8 mouse cellular contexts compared by ENCODE assay signal in genomic region chr16:90144541-90144940, GRCm38 (mm10). TPM values are rescaled to one million over a fixed set of nuclear protein-coding genes. Genes with fewer than 3 reads are reported as not detected.
DNase-seq lines count a peak whose midpoint lies in the region; ATAC-seq and TF ChIP-seq lines count a peak whose summit lies in the region.

No protein-coding gene starts in this region.

- peak; percentile 15 for DNase-seq in left cerebral cortex, postnatal 4 days
- DNase-seq in left cerebral cortex, adult 11 months (ENCODE audit: low spot score), result no peak
- DNase-seq in embryonic facial prominence, embryonic 11.5 days (ENCODE audit: low spot score), result no peak
- DNase-seq in cerebellum, adult 11-12 months, result no peak
- DNase-seq in embryo, embryonic 11 days, result no peak

- peak overlapping the region; percentile 70 for H3K4me2 ChIP-seq in embryonic facial prominence, embryonic 11.5 days (ENCODE audit: low read depth, low read length)
- H3K4me2 ChIP-seq in intestine, embryonic 16.5 days (ENCODE audit: low read depth, low read length), result peak overlapping the region; percentile 64
- peak overlapping the region; percentile 61 for H3K4me2 ChIP-seq in myocyte (ENCODE audit: low read depth)

- no peaks in the 10 kb centered on the region for H3K9me3 ChIP-seq in embryonic facial prominence, embryonic 11.5 days (replicated peaks; ENCODE audit: control insufficient read depth, low read length)
- no peaks in the 10 kb centered on the region for H3K9me3 ChIP-seq in intestine, embryonic 16.5 days (ENCODE audit: control insufficient read depth, low read length)

- H3K4me1 ChIP-seq in embryonic facial prominence, embryonic 11.5 days (ENCODE audit: control insufficient read depth, insufficient read depth, low read length), result peaks cover 9% of the 10 kb centered on the region
- H3K4me1 ChIP-seq in intestine, embryonic 16.5 days (ENCODE audit: control insufficient read depth, insufficient read depth, low read length), result peaks cover 16% of the 10 kb centered on the region

- no peak for ATAC-seq in embryonic facial prominence, embryonic 11.5 days (replicated peaks; ENCODE audit: insufficient number of reproducible peaks, low FRiP score, low TSS enrichment, low read depth)
- no peak for ATAC-seq in intestine, embryonic 16.5 days
- ATAC-seq in cerebellum, adult (ENCODE audit: insufficient number of reproducible peaks, low FRiP score, low TSS enrichment), result no peak

- intact Hi-C loops in left cerebral cortex, postnatal 4 days (cut with DNase I), result no loop called here

- H3K27me3 ChIP-seq in embryonic facial prominence, embryonic 11.5 days (ENCODE audit: control insufficient read depth, insufficient read depth, low read length), result no peaks in the 10 kb centered on the region
- no peaks in the 10 kb centered on the region for H3K27me3 ChIP-seq in intestine, embryonic 16.5 days (replicated peaks; ENCODE audit: control insufficient read depth, insufficient read depth, low read length)
- no peaks in the 10 kb centered on the region for H3K27me3 ChIP-seq in myocyte (ENCODE audit: control insufficient read depth, insufficient read depth, insufficient read length)

- no peaks in the 10 kb centered on the region for H3K79me2 ChIP-seq in myocyte (ENCODE audit: control insufficient read depth, insufficient read depth)

- peak overlapping the region; percentile 90 for H3K9ac ChIP-seq in embryonic facial prominence, embryonic 11.5 days (replicated peaks; ENCODE audit: low read length)
- H3K9ac ChIP-seq in intestine, embryonic 16.5 days (ENCODE audit: low read depth, low read length), result peak overlapping the region; percentile 78

- TF ChIP-seq POLR2A in myocyte (IDR thresholded peaks at IDR 0.05; ENCODE audit: insufficient read length, low read depth), result no peak

- H3ac ChIP-seq in myocyte (ENCODE audit: control insufficient read depth, insufficient read length), result no peak overlapping the region

- H3K4me3 ChIP-seq in embryonic facial prominence, embryonic 11.5 days (ENCODE audit: low read depth, low read length), result peak overlapping the region; percentile 73
- peak overlapping the region; percentile 72 for H3K4me3 ChIP-seq in intestine, embryonic 16.5 days (ENCODE audit: low read length)
- H3K4me3 ChIP-seq in myocyte, result peak overlapping the region; percentile 41

- H3K27ac ChIP-seq in embryonic facial prominence, embryonic 11.5 days (replicated peaks; ENCODE audit: low read depth, low read length), result no peak overlapping the region
- H3K27ac ChIP-seq in intestine, embryonic 16.5 days (ENCODE audit: low read length), result peak overlapping the region; percentile 42; the same call in 1 of the 2 replicates

- no peaks in the 10 kb centered on the region for H3K36me3 ChIP-seq in embryonic facial prominence, embryonic 11.5 days (replicated peaks; ENCODE audit: control insufficient read depth, insufficient read depth, low read depth, low read length)
- H3K36me3 ChIP-seq in intestine, embryonic 16.5 days (ENCODE audit: control insufficient read depth, insufficient read depth, low read length), result no peaks in the 10 kb centered on the region
- no peaks in the 10 kb centered on the region for H3K36me3 ChIP-seq in myocyte (ENCODE audit: control insufficient read depth, insufficient read depth)

- WGBS in embryonic facial prominence, embryonic 11.5 days, result 13% methylated on average over 13 of the region's 13 CpGs
- WGBS in intestine, embryonic 16.5 days, result 6% methylated on average over 13 of the region's 13 CpGs

TF ChIP-seq in myocyte, 11 proteins besides CTCF, POLR2A, EP300 and RAD21:
- TF ChIP-seq TCF12 (IDR thresholded peaks at IDR 0.05; ENCODE audit: insufficient read depth, poor library complexity, severe bottlenecking) (no peak), MYOG (IDR thresholded peaks at IDR 0.05; ENCODE audit: control insufficient read depth in 1 of 3, insufficient read depth in 1 of 3, insufficient read length in 2 of 3, low read depth in 2 of 3) (no peak), MYOD1 (IDR thresholded peaks at IDR 0.05; ENCODE audit: control insufficient read depth in 1 of 3, insufficient read length in 2 of 3, low read depth in 2 of 3) (no peak), REST (IDR thresholded peaks at IDR 0.05; ENCODE audit: insufficient read depth, insufficient read length) (no peak), USF1 (IDR thresholded peaks at IDR 0.05; ENCODE audit: low read depth) (no peak), POLR2AphosphoS2 (IDR thresholded peaks at IDR 0.05; ENCODE audit: insufficient read length, low read depth) (no peak), SRF (IDR thresholded peaks at IDR 0.05; ENCODE audit: control insufficient read depth, insufficient read length, low read depth) (no peak), E2F4 (IDR thresholded peaks at IDR 0.05; ENCODE audit: insufficient read depth) (no peak), CEBPB (IDR thresholded peaks at IDR 0.05; ENCODE audit: insufficient read depth, poor library complexity, severe bottlenecking) (no peak), TCF3 (IDR thresholded peaks at IDR 0.05; ENCODE audit: insufficient read length, low read depth) (no peak), MAX (IDR thresholded peaks at IDR 0.05; ENCODE audit: low read depth) (no peak)

RNA-seq across cellular contexts. Expression of gene Tiam1, which starts 1.0 kb away (rescaled TPM):
- total RNA-seq in left cerebral cortex, postnatal 4 days (2021), result 10 to 100 TPM; 58.8 to 64.4 TPM
- 31.2 and 33.8 TPM in 2 replicates for polyA plus RNA-seq in embryonic facial prominence, embryonic 11.5 days (2014; fragmentation: Nextera tagmentation; extraction: Ambion mirVana)
- polyA plus RNA-seq in intestine, embryonic 16.5 days (2015; fragmentation: Nextera tagmentation; extraction: Ambion mirVana), result 7.4 and 8.1 TPM in 2 replicates
- polyA plus RNA-seq in myocyte (2012; fragmentation: generic; extraction: Trizol), result 2.2 TPM
